Mouse (Mus musculus) myocyte (in vitro differentiated cells): ENCODE measurements around the gene A330070K13Rik. TPM values are rescaled to one million over a fixed set of nuclear protein-coding genes. Genes with fewer than 3 reads are reported as not detected.

Source experiments
- H3K27me3 ChIP-seq: one replicate; pipeline ENCODE4 v1.6.1; 2011; ENCODE audit not compliant: control insufficient read depth, insufficient read depth, insufficient read length
- H3K36me3 ChIP-seq: one replicate; pipeline ENCODE4 v1.6.1; 2011; ENCODE audit not compliant: control insufficient read depth, insufficient read depth
- H3K4me2 ChIP-seq: one replicate; pipeline ENCODE4 v1.6.1; 2011; ENCODE audit warnings: low read depth, control low read depth
- H3K4me3 ChIP-seq: one replicate; pipeline ENCODE4 v1.5.1; 2011; ENCODE audit warnings: mild to moderate bottlenecking, control low read depth, moderate library complexity
- H3K79me2 ChIP-seq: one replicate; pipeline ENCODE4 v1.6.1; 2011; ENCODE audit not compliant: control insufficient read depth, insufficient read depth
- H3ac ChIP-seq: one replicate; pipeline ENCODE4 v1.6.1; 2011; ENCODE audit not compliant: control insufficient read depth, insufficient read length
- CEBPB ChIP-seq: IDR thresholded peaks from 2 replicates; pipeline ENCODE4 v1.6.1; 2011; ENCODE audit warnings: mild to moderate bottlenecking, moderate library complexity; ENCODE audit not compliant: poor library complexity, insufficient read depth, severe bottlenecking
- E2F4 ChIP-seq: IDR thresholded peaks from one replicate; pipeline ENCODE4 v1.6.1; 2011; ENCODE audit warnings: mild to moderate bottlenecking, control low read depth, moderate library complexity; ENCODE audit not compliant: insufficient read depth
- MAX ChIP-seq: IDR thresholded peaks from one replicate; pipeline ENCODE4 v1.6.1; 2011; ENCODE audit warnings: low read depth, mild to moderate bottlenecking, control low read depth
- MYOD1 ChIP-seq, 3 experiments: IDR thresholded peaks; one replicate each; pipeline ENCODE4 v1.6.1; 2011; ENCODE audit warnings: control low read depth in 2 of 3, low read depth in 2 of 3, mild to moderate bottlenecking in 2 of 3, moderate library complexity in 1 of 3; ENCODE audit not compliant: insufficient read length in 2 of 3, control insufficient read depth in 1 of 3
- MYOG ChIP-seq, 3 experiments: IDR thresholded peaks; one replicate each; pipeline ENCODE4 v1.6.1; 2011; ENCODE audit warnings: control low read depth in 2 of 3, low read depth in 2 of 3, mild to moderate bottlenecking in 2 of 3; ENCODE audit not compliant: insufficient read length in 2 of 3, control insufficient read depth in 1 of 3, insufficient read depth in 1 of 3
- POLR2A ChIP-seq: IDR thresholded peaks from one replicate; pipeline ENCODE4 v1.6.1; 2011; ENCODE audit warnings: low read depth, mild to moderate bottlenecking, control low read depth, moderate library complexity; ENCODE audit not compliant: insufficient read length
- POLR2AphosphoS2 ChIP-seq: IDR thresholded peaks from one replicate; pipeline ENCODE4 v1.6.1; 2011; ENCODE audit warnings: low read depth, control low read depth; ENCODE audit not compliant: insufficient read length
- REST ChIP-seq: IDR thresholded peaks from one replicate; pipeline ENCODE4 v1.6.1; 2011; ENCODE audit warnings: mild to moderate bottlenecking, control low read depth, moderate library complexity; ENCODE audit not compliant: insufficient read depth, insufficient read length
- SRF ChIP-seq: IDR thresholded peaks from one replicate; pipeline ENCODE4 v1.6.1; 2011; ENCODE audit warnings: low read depth; ENCODE audit not compliant: control insufficient read depth, insufficient read length
- TCF12 ChIP-seq: IDR thresholded peaks from one replicate; pipeline ENCODE4 v1.6.1; 2011; ENCODE audit warnings: mild to moderate bottlenecking, control low read depth; ENCODE audit not compliant: poor library complexity, insufficient read depth, severe bottlenecking
- TCF3 ChIP-seq: IDR thresholded peaks from one replicate; pipeline ENCODE4 v1.6.1; 2011; ENCODE audit warnings: low read depth, control low read depth; ENCODE audit not compliant: insufficient read length
- USF1 ChIP-seq: IDR thresholded peaks from one replicate; pipeline ENCODE4 v1.6.1; 2011; ENCODE audit warnings: low read depth, mild to moderate bottlenecking, control low read depth, moderate library complexity
- polyA plus RNA-seq: library from polyadenylated mRNA; unstranded; fragments of >200 nt; fragmentation: generic; extraction: Trizol; gene quantifications from one replicate; pipeline ENCODE4 v1.2.1, GENCODE M21; 2012; ENCODE audit warnings: missing spikeins

Gene A330070K13Rik
- polyA plus RNA-seq, 1 experiment, result not detected

- Histone ChIP-seq H3K79me2 (no peaks in the 10 kb centered on the region), H3K4me3 (no peak overlapping the region), H3K27me3 (no peaks in the 10 kb centered on the region), H3K36me3 (no peaks in the 10 kb centered on the region), H3K4me2 (no peak overlapping the region), H3ac (no peak overlapping the region)
- TF ChIP-seq TCF12, result no peak
- no peak for TF ChIP-seq MAX
- TF ChIP-seq E2F4, result no peak
- TF ChIP-seq CEBPB, result no peak
- TF ChIP-seq POLR2A, result no peak
- no peak for TF ChIP-seq SRF
- no peak for TF ChIP-seq REST
- no peak for TF ChIP-seq POLR2AphosphoS2
- no peak for TF ChIP-seq USF1
- TF ChIP-seq MYOD1 (IDR thresholded peaks at IDR 0.05; ENCODE audit: control insufficient read depth in 1 of 3, insufficient read length in 2 of 3, low read depth in 2 of 3), result no peak
- no peak for TF ChIP-seq TCF3
- no peak for TF ChIP-seq MYOG (IDR thresholded peaks at IDR 0.05; ENCODE audit: control insufficient read depth in 1 of 3, insufficient read depth in 1 of 3, insufficient read length in 2 of 3, low read depth in 2 of 3)
These were observed 21.3 kb downstream of the A330070K13Rik start for GRCm38 (mm10) chr5:130363111-130363510.

GRCm38 (mm10) chr5:130355223-130355622 lies 29.2 kb downstream of the A330070K13Rik start:
- Histone ChIP-seq H3K36me3 (no peaks in the 10 kb centered on the region), H3K27me3 (no peaks in the 10 kb centered on the region), H3ac (no peak overlapping the region), H3K79me2 (no peaks in the 10 kb centered on the region), H3K4me3 (no peak overlapping the region), H3K4me2 (no peak overlapping the region)
- no peak for TF ChIP-seq POLR2A
- TF ChIP-seq TCF12, result no peak

GRCm38 (mm10) chr5:130345871-130346270 lies 38.6 kb downstream of the A330070K13Rik start:
- Histone ChIP-seq H3K27me3 (no peaks in the 10 kb centered on the region), H3K4me2 (no peak overlapping the region), H3K79me2 (no peaks in the 10 kb centered on the region), H3K36me3 (no peaks in the 10 kb centered on the region), H3ac (no peak overlapping the region), H3K4me3 (no peak overlapping the region)
- TF ChIP-seq SRF (no peak), TCF3 (no peak), TCF12 (no peak)

GRCm38 (mm10) chr5:130344999-130345398 lies 39.4 kb downstream of the A330070K13Rik start:
- no peak overlapping the region for H3K4me2 ChIP-seq
- TF ChIP-seq MYOD1 (IDR thresholded peaks at IDR 0.05; ENCODE audit: control insufficient read depth in 1 of 3, insufficient read length in 2 of 3, low read depth in 2 of 3) (no peak), USF1 (no peak), POLR2A (no peak), SRF (no peak), E2F4 (no peak), TCF12 (no peak), CEBPB (no peak), REST (no peak), MYOG (IDR thresholded peaks at IDR 0.05; ENCODE audit: control insufficient read depth in 1 of 3, insufficient read depth in 1 of 3, insufficient read length in 2 of 3, low read depth in 2 of 3) (no peak), MAX (no peak), POLR2AphosphoS2 (no peak), TCF3 (no peak)

GRCm38 (mm10) chr5:130340656-130341055 lies 43.8 kb downstream of the A330070K13Rik start:
- H3K79me2 ChIP-seq, result no peaks in the 10 kb centered on the region
- H3K27me3 ChIP-seq, result no peaks in the 10 kb centered on the region
- no peaks in the 10 kb centered on the region for H3K36me3 ChIP-seq
- no peak overlapping the region for H3K4me2 ChIP-seq
- no peak overlapping the region for H3K4me3 ChIP-seq
- no peak for TF ChIP-seq MYOG (IDR thresholded peaks at IDR 0.05; ENCODE audit: control insufficient read depth in 1 of 3, insufficient read depth in 1 of 3, insufficient read length in 2 of 3, low read depth in 2 of 3)
- no peak for TF ChIP-seq POLR2A
- no peak for TF ChIP-seq REST
- TF ChIP-seq SRF, result no peak
- no peak for TF ChIP-seq USF1
- TF ChIP-seq CEBPB, result no peak
- no peak for TF ChIP-seq TCF3
- no peak for TF ChIP-seq TCF12
- TF ChIP-seq POLR2AphosphoS2, result no peak
- no peak for TF ChIP-seq E2F4
- no peak for TF ChIP-seq MAX
- no peak for TF ChIP-seq MYOD1 (IDR thresholded peaks at IDR 0.05; ENCODE audit: control insufficient read depth in 1 of 3, insufficient read length in 2 of 3, low read depth in 2 of 3)
- no peak overlapping the region for H3ac ChIP-seq

More at GRCm38 (mm10) chr5:130344999-130345398, 39.4 kb downstream of the A330070K13Rik start:
- Histone ChIP-seq H3K36me3 (no peaks in the 10 kb centered on the region), H3K4me3 (no peak overlapping the region), H3K27me3 (no peaks in the 10 kb centered on the region), H3K79me2 (no peaks in the 10 kb centered on the region), H3ac (no peak overlapping the region)
